Mouse (Mus musculus) heart, adult 8-10 months (tissue): ENCODE results near the gene Gpr107. TPM values are rescaled to one million over a fixed set of nuclear protein-coding genes. Genes with fewer than 3 reads are reported as not detected.

Source experiments
- DNase-seq: peaks from one replicate; pipeline ENCODE4 v3.0.0; 2022; ENCODE audit warnings: low spot score
- total RNA-seq, 4 experiments: library from RNA; stranded (reverse); gene quantifications; 2 replicates each; pipeline ENCODE4 v1.2.4; 2022

Gpr107 gene
- total RNA-seq, 4 experiments from 2014 or later: 27.1 to 34.5 (median 29.8) TPM

- DNase-seq: peak; percentile 36
Observed at GRCm38 (mm10) chr2:31245491-31246141, 93.5 kb downstream of the Gpr107 start, which contains the start of gene Ncs1. Ncs1 (plus strand) TSS chr2:31245823.

- DNase-seq: no peak
Observed at GRCm38 (mm10) chr2:31246251-31246971, 94.3 kb downstream of the Gpr107 start.

GRCm38 (mm10) chr2:31248856-31249255 lies 96.7 kb downstream of the Gpr107 start:
- DNase-seq: no peak

- DNase-seq: no peak
Observed at GRCm38 (mm10) chr2:31252167-31252566, 100.1 kb downstream of the Gpr107 start.

DNA sequence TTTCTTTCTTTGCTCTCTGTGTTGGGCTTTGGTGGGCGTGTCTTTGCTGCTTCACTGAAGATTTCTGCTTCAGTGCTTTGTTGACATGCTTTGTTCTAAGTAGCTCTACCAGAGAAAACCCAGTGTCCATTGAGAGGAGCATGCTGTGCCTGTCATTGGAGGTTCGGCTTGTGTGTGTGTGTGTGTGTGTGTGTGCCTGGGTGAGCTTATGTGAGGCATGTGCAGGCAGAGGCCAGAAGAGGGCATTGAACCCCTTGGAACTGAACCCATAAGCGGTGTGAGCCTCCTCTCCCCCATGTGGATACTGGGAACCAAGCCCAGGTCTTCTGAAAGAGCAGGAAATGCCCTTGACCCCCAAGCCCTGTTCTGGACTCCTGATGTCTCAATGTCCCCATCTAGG lies 101.3 kb downstream of the Gpr107 start:
- no peak for DNase-seq

DNA sequence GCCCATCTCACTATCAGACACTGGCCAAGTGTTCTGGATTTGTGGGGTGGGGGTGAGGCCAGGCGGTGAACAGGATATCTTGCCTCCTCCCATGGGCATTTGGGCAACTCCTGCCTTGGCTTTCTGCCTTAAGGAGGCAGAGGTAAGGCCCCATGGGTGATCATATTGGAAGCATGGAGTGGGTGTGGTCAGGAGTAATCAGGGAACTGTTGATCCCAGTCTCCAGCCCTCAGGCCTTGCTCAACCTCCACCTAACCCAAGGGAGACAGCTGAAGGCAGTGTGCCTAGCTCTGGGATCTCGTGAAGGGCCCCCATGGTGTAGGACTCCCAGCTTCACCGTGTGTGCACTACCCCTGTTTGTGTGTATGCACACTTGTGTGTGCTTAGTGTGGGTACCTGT lies 102.7 kb downstream of the Gpr107 start:
- DNase-seq: no peak

- peak; percentile 48 for DNase-seq
Observed at GRCm38 (mm10) chr2:31255952-31256938, 104.1 kb downstream of the Gpr107 start.

DNA sequence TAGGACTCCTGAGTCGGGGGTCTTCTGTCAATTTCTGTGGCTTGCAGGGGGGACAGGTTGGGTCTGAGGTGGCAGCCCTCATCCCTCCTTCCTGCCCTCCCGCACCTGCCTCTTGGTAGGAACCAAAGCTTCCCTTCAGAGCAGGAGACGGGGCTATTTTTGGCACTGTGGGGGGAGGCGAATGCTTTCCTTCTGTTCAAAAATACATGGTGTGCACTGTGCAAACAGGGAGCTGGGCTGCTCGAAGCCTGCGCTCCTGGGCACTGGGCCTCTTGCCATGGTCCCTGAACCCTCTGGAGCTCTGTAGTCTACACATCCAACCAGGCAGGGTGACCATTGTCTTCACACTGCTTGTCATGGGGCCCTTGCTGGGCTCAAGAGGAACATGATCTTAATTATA lies 105.0 kb downstream of the Gpr107 start:
- DNase-seq: no peak

DNA sequence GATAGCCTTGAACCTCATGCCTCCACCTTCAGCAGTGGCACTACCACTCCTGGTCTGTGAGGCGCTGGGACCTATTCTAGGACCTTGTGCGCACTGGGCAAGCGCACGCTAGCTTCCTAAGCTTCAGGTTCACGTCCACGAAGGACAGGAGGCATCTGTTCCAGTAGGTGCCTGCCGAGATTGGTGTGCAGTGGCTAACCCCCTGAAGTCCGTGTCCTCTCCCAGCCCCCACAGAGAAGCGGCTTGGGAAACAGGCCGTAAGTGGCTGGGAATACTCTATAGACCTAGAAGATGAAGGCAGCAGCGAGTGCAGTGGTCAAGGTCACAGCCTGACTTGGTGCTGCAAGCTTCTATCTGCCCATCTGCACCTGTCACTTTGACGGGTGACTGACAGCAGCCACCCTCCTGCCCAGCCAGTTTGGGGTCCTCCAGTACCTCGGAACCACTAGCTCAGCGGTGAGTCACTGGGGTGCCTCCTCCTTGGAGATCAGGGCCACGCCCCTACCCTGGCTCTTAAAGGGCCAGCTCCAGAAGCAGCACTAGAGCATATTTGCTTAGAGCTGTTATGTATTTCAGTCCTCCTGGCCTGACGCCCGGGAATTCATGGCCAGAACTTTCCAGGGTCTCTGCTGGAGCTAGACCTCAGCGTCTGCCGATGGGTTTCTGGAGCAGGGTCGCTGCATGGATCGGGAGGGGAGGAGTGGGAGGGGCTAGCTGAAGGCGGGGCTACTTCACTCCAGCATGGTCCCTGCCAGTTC lies 106.7 kb downstream of the Gpr107 start:
- DNase-seq: peak; percentile 80

DNA sequence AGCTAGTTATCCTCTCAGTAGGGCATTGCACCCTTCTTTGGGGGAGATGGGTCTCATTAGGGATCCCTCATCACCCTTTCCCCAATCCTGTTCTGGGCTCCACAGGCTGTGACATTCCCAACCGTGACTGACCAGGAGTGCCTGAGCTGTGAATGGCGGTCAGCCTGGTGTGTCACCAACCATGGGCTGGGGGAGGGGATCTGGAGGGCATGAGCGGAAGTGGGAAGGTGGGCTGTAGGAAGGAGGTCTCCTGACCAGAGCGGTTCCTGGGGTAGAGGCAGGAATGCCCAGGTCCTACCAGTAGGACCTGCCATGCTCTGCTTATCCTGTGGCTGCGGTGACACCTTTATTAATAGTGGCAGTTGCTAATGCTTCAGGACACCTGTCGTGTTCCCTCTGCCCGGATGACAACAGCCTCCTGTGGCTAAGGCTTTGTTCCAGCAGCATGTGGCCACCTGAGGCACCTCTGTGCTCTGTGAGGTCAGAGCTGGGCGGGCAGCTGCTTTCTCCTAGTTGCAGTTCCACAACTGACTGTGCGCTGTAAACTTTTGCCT lies 107.3 kb downstream of the Gpr107 start:
- no peak for DNase-seq

DNA sequence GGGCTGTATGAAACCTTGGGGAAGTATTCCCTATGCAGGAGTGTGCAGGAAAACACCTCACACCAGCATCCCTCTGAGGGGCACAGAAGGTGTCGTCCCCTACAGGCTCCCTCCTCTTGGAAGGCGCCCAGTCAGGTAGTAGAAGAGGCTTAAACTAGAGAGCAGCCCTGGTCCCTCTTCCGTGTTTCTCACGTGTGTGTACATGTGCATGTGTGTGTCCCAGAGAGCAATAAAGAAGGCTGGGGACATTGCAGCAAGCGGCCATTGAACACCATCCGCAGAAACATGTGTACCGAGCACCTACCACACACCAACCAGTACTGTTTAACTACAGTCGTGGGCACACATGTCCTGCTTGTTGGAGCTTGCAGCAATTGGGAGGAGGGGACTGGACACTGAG lies 108.4 kb downstream of the Gpr107 start:
- DNase-seq: no peak

GRCm38 (mm10) chr2:31263039-31263461 lies 110.9 kb downstream of the Gpr107 start:
- DNase-seq: no peak

DNA sequence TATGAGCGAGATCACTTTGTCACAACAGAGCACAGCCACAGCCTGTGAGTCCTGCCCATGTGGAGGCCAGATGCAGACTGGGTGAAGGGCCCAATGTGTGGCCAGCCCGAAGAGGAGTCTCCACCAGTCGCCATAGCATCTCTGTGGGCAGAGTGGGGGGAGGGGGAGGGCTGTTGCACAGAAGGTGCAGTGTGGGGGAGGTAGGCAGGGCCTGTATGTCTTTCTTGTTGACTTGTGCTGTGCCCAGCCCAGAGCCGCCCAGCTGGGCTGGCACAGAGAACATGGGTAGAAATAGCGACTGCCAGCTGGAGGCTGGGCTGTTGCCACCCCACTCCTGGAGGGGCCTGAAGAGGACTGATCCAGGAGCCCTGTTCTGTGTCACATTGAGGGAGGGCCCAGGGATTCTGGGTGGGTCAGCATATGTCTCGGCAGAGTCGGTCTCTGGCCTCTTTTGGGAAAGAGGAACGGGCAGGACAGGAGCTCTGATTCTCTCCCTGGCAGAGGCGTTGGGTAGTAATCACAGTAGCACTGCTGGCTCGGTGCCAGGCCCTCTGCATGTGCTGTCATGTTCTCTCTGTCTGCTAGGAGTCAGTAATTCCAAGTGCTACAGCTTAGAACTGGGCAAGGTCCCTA lies 111.7 kb downstream of the Gpr107 start:
- peak; percentile 59 for DNase-seq

GRCm38 (mm10) chr2:31267447-31267846 lies 115.3 kb downstream of the Gpr107 start:
- no peak for DNase-seq

Other genes starting within 250 kb of the Gpr107 start
- 1 to 10 TPM; 1.3 to 3.1 (median 1.9) TPM for gene Ptges, start 222.5 kb upstream of the Gpr107 start, total RNA-seq
- gene Tor1b, start 199.4 kb upstream of the Gpr107 start, total RNA-seq: 10 to 100 TPM; 27.8 to 28.4 (median 28.2) TPM
- gene Tor1a, start 184.4 kb upstream of the Gpr107 start, total RNA-seq: 10 to 100 TPM in 2 of 4 experiments, 1 to 10 TPM in 2; 8.3 to 14.3 (median 9.9) TPM
- gene BC005624, start 170.1 kb upstream of the Gpr107 start, total RNA-seq: 10 to 100 TPM; 20.1 to 28.3 (median 24.1) TPM
- 10 to 100 TPM; 53.8 to 62.3 (median 59.7) TPM for gene Usp20, start 170.0 kb upstream of the Gpr107 start, total RNA-seq
- gene Fnbp1, start 10.3 kb upstream of the Gpr107 start, total RNA-seq: 10 to 100 TPM; 47.2 to 63.1 (median 52.7) TPM
- 10 to 100 TPM; 10.0 to 16.2 (median 14.1) TPM for gene Ncs1, start 93.5 kb downstream of the Gpr107 start, total RNA-seq
- 1 to 10 TPM; 4.4 to 9.4 (median 7.9) TPM for gene Hmcn2, start 162.1 kb downstream of the Gpr107 start, total RNA-seq